Mouse (Mus musculus) thymus, adult 2 months (tissue): ENCODE measurements around the gene Qrfp. TPM values are rescaled to one million over a fixed set of nuclear protein-coding genes. Genes with fewer than 3 reads are reported as not detected.

Experiments used
- DNase-seq: peaks from one replicate; pipeline ENCODE4 v3.0.0; 2021
- H3K27ac ChIP-seq: fragments of 200-500 bp; 2 replicates; pipeline ENCODE4 v1.5.1; 2012; ENCODE audit warnings: low read length, control low read depth; ENCODE audit not compliant: control insufficient read depth, insufficient read depth
- H3K27me3 ChIP-seq: fragments of 200-500 bp; 2 replicates; pipeline ENCODE4 v1.6.1; 2012; ENCODE audit warnings: mild to moderate bottlenecking, low read length, moderate library complexity, mixed read lengths; ENCODE audit not compliant: control insufficient read depth, insufficient read depth
- H3K36me3 ChIP-seq: fragments of 200-500 bp; 2 replicates; pipeline ENCODE4 v1.6.1; 2012; ENCODE audit warnings: mild to moderate bottlenecking, low read length, moderate library complexity; ENCODE audit not compliant: control insufficient read depth, insufficient read depth
- H3K4me1 ChIP-seq: fragments of 200-500 bp; replicated peaks from 2 replicates; pipeline ENCODE4 v1.6.1; 2012; ENCODE audit warnings: low read length; ENCODE audit not compliant: control insufficient read depth, insufficient read depth
- H3K4me3 ChIP-seq: fragments of 200-500 bp; 2 replicates; pipeline ENCODE4 v1.5.1; 2012; ENCODE audit warnings: mild to moderate bottlenecking, low read length, control low read depth, moderate library complexity; ENCODE audit not compliant: control insufficient read depth, insufficient read depth
- CTCF ChIP-seq: fragments of 200-500 bp; IDR thresholded peaks from 2 replicates; pipeline ENCODE4 v1.5.1; 2012; ENCODE audit warnings: mild to moderate bottlenecking, control low read depth, low read length, moderate library complexity, borderline replicate concordance; ENCODE audit not compliant: control insufficient read depth, poor library complexity, insufficient read depth; ENCODE audit errors: extremely low read depth
- POLR2A ChIP-seq: fragments of 200-500 bp; IDR thresholded peaks from 2 replicates; pipeline ENCODE4 v1.6.1; 2012; ENCODE audit warnings: mild to moderate bottlenecking, low read length, control low read depth, moderate library complexity; ENCODE audit not compliant: control insufficient read depth, poor library complexity, insufficient read depth; ENCODE audit errors: extremely low read depth
- WGBS: fragments of 180-500 bp; shearing (Covaris S2); methylation state at CpG from one replicate; pipeline ENCODE4 v1.1.7; 2018; 5-methylcytosine and 5-hydroxymethylcytosine counted together
- polyA plus RNA-seq: library from polyadenylated mRNA; depleted of rRNA; stranded (reverse); fragments of >200 nt; gene quantifications from 2 replicates; pipeline ENCODE4 v1.2.3, GENCODE M21; 2012

The Qrfp gene
- polyA plus RNA-seq, 1 experiment = 0.73 TPM

DNA sequence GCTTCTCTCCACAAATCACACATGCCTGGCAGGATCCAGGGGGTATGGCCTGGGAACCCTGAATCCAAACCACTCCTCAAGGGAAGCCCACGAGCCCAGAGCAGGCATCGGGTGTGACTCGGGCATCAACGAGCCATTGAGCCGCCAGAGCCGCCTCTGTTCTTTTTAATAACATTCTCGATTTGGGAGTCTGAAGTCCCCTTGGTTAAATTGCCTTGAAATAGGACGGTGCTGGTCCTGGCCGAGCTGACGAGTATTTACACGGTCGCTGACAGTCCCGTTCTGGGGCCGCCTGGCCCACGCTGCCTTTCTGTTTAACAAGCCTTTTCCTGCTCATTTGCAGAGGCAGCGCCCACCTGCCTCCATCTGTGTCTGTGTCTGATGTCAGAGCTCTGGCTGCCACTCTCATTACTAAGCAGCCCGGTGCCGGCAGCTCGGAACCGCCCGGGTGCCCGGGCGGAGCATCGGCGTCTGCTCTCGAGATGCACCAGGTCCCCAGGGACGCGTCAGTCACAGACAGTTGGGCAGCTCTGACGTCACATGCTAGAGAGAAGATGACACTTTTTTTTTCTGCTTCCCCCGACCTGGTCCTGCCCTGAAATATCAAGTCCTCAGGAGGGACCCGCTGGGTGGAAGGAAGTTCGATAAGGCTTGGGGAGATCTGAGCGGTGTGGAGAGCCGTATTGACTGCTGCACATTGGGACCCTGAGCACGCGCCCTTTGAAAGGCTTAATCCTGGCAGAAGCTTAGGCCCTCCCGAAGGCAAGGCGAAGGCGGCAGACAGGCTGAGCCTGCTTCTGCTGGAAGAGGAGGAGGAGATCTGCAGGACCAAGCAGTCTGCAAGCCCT lies 12.4 kb upstream of the Qrfp start:
- H3K4me3 ChIP-seq = no peak overlapping the region
- no peak overlapping the region for H3K27ac ChIP-seq
- no peaks in the 10 kb centered on the region for H3K36me3 ChIP-seq
- 37% methylated on average over 39 of the region's 39 CpGs for WGBS
- H3K27me3 ChIP-seq = no peaks in the 10 kb centered on the region
- TF ChIP-seq CTCF = no peak
- no peak for TF ChIP-seq POLR2A
- DNase-seq = no peak
- peaks cover 41% of the 10 kb centered on the region for H3K4me1 ChIP-seq

GRCm38 (mm10) chr2:31815367-31815766 lies 5.0 kb upstream of the Qrfp start:
- DNase-seq = peak; percentile 72
- Histone ChIP-seq H3K27me3 (no peaks in the 10 kb centered on the region), H3K4me1 (peaks cover 29% of the 10 kb centered on the region), H3K4me3 (no peak overlapping the region), H3K36me3 (no peaks in the 10 kb centered on the region), H3K27ac (no peak overlapping the region)
- WGBS = 33% methylated on average over 5 of the region's 5 CpGs
- TF ChIP-seq POLR2A = no peak
- TF ChIP-seq CTCF = peak; percentile 91; the same call in 1 of the 2 replicates

DNA sequence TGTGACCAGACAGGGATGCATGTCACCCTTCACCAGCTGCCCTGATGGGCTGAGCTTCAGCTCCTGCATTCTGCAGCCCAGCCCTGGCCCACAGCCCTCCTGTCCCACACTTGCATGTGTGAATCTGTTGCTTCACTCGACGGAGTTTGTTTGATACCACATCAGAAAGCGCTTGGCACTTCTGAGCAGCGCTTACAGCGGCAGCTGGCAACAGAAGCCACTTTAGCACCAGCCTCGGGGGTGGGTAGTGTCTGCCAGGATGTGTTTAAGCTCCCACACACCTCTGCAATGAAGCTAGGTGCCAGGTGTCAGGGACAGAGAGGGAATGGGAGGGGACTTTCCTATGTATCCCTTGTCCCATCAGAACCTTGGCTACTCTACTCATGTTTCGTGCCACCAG lies 4.3 kb upstream of the Qrfp start:
- no peak for TF ChIP-seq CTCF
- no peak for TF ChIP-seq POLR2A
- no peaks in the 10 kb centered on the region for H3K27me3 ChIP-seq
- peaks cover 34% of the 10 kb centered on the region for H3K4me1 ChIP-seq
- peak; percentile 44 for DNase-seq
- no peak overlapping the region for H3K27ac ChIP-seq
- H3K36me3 ChIP-seq = no peaks in the 10 kb centered on the region
- no peak overlapping the region for H3K4me3 ChIP-seq
- WGBS = 16% methylated on average over 7 of the region's 7 CpGs

GRCm38 (mm10) chr2:31813641-31814040 lies 3.3 kb upstream of the Qrfp start:
- Histone ChIP-seq H3K36me3 (no peaks in the 10 kb centered on the region), H3K27me3 (no peaks in the 10 kb centered on the region), H3K27ac (no peak overlapping the region), H3K4me3 (no peak overlapping the region), H3K4me1 (peaks cover 34% of the 10 kb centered on the region)
- TF ChIP-seq CTCF = no peak
- 97% methylated on average over 4 of the region's 4 CpGs for WGBS
- DNase-seq = no peak

- DNase-seq = no peak
- WGBS = 41% methylated on average over 14 of the region's 14 CpGs
- Histone ChIP-seq H3K4me1 (peaks cover 34% of the 10 kb centered on the region), H3K27me3 (no peaks in the 10 kb centered on the region), H3K36me3 (no peaks in the 10 kb centered on the region), H3K4me3 (no peak overlapping the region), H3K27ac (no peak overlapping the region)
- TF ChIP-seq CTCF (no peak), POLR2A (no peak)
Observed at GRCm38 (mm10) chr2:31811086-31811958, 942 bp upstream of the Qrfp start.

GRCm38 (mm10) chr2:31809358-31809740 lies 1.0 kb downstream of the Qrfp start:
- Histone ChIP-seq H3K4me1 (peaks cover 24% of the 10 kb centered on the region), H3K27me3 (no peaks in the 10 kb centered on the region), H3K4me3 (no peak overlapping the region), H3K27ac (no peak overlapping the region), H3K36me3 (no peaks in the 10 kb centered on the region)
- 28% methylated on average over 2 of the region's 2 CpGs for WGBS
- no peak for DNase-seq
- no peak for TF ChIP-seq POLR2A
- TF ChIP-seq CTCF = no peak
